Mouse (Mus musculus): Measurements from ENCODE around the gene Ctnna3. TPM values are rescaled to one million over a fixed set of nuclear protein-coding genes. Genes with fewer than 3 reads are reported as not detected.
"Not testable (repeated sequence)": the region's sequence is repeated elsewhere in the genome, so short reads cannot be mapped to it uniquely, and the experiment has no call there.

The Ctnna3 gene
- total and polyA plus RNA-seq, 3 experiments: 0.37 to 0.83 TPM; not detected in 1

GRCm38 (mm10) chr10:64223023-64223422 is 793.1 kb downstream of the Ctnna3 start:
- DNase-seq: no peak

GRCm38 (mm10) chr10:64224007-64224406 is 794.1 kb downstream of the Ctnna3 start:
- DNase-seq: no peak

GRCm38 (mm10) chr10:64224424-64224823 is 794.5 kb downstream of the Ctnna3 start:
- no peak for DNase-seq

DNA sequence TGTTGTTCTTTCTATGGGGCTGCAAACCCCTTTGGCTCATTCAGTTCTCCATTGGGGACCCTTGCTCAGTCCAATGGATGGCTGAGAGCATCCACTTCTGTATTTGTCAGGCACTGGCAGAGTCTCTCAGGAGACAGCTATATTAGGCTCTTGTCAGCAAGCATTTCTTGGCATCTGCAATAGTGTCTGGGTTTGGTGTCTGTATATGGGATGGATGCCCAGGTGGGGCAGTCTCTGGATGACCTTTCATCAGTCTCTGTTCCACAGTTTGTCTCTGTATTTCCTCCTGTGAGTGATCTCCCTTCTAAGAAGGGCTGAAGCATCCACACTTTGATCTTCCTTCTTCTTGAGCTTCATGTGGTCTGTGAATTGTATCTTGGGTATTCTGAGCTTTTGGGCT is 795.9 kb downstream of the Ctnna3 start:
- not testable (repeated sequence) for DNase-seq

- no peak for DNase-seq
Measured at GRCm38 (mm10) chr10:64243421-64243820, 813.5 kb downstream of the Ctnna3 start.

DNA sequence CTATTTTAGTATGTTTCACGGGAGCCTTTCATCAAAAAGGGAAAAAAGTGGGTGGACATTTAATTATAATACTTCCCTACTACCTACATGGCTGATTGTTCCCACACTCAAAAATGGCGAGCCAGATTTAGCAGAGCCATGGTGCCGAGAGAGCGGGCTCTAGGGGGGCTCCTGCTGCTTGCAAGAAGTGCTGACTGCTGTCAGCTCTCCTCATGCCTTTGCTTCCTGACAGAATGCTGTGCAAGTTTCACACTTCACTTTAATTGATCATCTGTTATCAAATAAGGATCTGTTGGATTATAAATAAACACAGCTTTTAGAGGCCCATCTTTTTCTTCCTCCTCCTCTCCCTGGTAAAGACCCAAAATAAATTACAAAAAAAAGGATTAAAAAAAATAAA is 838.3 kb downstream of the Ctnna3 start:
- DNase-seq: no peak

DNA sequence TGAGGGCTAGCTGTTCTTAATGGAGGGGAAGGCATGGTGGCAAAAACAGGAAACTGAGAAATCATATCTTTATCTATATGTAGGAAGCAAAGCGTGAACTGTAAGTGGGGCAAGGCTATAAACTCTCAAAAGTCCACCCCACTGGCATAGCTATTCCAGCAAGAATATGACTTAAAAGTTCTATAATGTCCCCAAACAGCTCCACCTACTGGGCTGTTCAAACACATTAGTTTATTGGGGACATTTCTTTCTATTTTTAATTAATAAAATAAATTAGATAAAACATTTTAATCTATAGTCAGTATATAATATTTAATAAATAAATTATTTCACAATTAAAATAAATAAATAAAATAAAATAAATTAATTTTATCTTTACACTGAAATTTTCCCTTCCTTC is 845.2 kb downstream of the Ctnna3 start:
- DNase-seq: no peak

DNA sequence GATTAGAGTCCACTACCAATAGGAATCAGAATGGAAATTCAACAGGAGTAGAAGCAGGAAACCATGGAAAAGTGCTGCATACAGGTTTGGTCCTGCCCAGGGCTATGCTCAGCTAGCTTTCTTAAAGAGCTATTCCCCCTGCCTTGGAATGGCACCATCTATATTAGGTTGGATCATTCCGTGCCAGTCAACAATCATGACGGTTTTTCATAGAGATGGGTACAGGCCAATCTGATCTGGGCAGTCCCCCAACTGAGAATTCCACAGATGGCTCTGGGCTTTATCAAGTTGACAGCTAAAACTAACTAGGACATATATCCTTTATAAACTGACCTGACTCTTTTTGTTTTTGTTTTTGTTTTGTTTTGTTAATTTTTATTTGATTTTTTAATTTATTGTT is 848.9 kb downstream of the Ctnna3 start:
- no peak for DNase-seq

- no peak for DNase-seq
Measured at GRCm38 (mm10) chr10:64305802-64306201, 875.9 kb downstream of the Ctnna3 start.

GRCm38 (mm10) chr10:64311622-64312292 is 881.9 kb downstream of the Ctnna3 start:
- no peak for DNase-seq

GRCm38 (mm10) chr10:64320332-64320731 is 890.4 kb downstream of the Ctnna3 start:
- no peak for DNase-seq

DNA sequence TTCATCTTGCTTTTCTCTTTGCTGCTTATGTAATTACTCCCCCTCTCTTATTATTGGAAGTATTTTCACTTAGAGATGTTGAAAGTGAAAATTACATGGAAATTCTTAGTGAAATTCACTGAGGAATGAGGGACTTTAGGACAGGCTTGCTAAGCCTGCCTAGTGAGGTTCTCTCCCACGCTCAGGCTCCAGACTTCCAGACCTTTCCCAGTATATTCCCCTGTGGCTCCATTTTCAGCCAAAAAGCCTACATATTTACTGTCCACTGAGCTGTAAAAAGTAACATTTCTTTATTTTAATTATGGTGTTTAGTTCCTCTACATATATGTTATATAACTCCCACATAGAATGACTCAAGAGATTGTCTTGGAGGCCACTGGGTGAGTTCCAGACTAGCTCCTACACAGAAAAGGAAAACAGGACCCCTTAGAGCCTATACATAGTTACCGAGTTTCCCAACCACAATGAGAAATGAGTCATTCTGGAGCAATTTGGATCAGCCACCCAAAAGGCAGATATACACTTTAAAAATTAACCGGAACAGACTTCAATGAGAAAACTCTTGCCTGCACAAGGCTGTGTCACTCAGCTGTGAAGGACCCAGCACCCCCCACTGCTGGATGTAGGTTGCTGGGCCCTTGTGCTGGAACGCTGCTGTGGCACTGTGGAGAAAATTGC is 912.9 kb downstream of the Ctnna3 start:
- DNase-seq: no peak

GRCm38 (mm10) chr10:64373288-64373687 is 943.4 kb downstream of the Ctnna3 start:
- DNase-seq: peak; percentile 18

DNA sequence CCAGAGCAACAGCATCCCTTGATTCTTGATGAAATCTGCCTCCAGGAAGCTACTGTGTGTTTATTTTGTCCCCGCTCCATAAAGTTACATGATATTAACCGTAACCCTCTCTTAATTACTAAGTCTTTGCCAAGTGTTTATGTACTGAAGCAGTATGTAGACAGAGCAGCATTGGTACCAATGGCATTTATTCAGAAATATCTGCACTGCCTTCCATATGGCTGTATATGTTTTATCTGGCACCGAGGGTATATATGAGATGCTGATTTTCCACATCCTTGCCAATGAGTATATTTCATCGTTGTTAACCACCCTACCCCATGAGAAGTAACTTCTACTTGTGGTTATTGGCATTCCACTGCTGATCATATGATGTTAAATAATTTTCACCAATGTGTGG is 947.9 kb downstream of the Ctnna3 start:
- DNase-seq: no peak

- no peak for DNase-seq
Measured at GRCm38 (mm10) chr10:64396579-64396978, 966.7 kb downstream of the Ctnna3 start.

- DNase-seq: not testable (repeated sequence)
Measured at GRCm38 (mm10) chr10:64418396-64418795, 988.5 kb downstream of the Ctnna3 start.

GRCm38 (mm10) chr10:64438736-64439135 is 1008.8 kb downstream of the Ctnna3 start:
- no peak for DNase-seq

- no peak for DNase-seq
Measured at GRCm38 (mm10) chr10:64448624-64449023, 1018.7 kb downstream of the Ctnna3 start.

- DNase-seq: no peak
Measured at GRCm38 (mm10) chr10:64483281-64483680, 1053.4 kb downstream of the Ctnna3 start.

GRCm38 (mm10) chr10:64489471-64489870 is 1059.6 kb downstream of the Ctnna3 start:
- no peak for DNase-seq

- no peak for DNase-seq
Measured at GRCm38 (mm10) chr10:64543647-64544046, 1113.7 kb downstream of the Ctnna3 start.

GRCm38 (mm10) chr10:64544389-64544788 is 1114.5 kb downstream of the Ctnna3 start:
- DNase-seq: no peak

- DNase-seq: no peak
Measured at GRCm38 (mm10) chr10:64571311-64571710, 1141.4 kb downstream of the Ctnna3 start.

DNA sequence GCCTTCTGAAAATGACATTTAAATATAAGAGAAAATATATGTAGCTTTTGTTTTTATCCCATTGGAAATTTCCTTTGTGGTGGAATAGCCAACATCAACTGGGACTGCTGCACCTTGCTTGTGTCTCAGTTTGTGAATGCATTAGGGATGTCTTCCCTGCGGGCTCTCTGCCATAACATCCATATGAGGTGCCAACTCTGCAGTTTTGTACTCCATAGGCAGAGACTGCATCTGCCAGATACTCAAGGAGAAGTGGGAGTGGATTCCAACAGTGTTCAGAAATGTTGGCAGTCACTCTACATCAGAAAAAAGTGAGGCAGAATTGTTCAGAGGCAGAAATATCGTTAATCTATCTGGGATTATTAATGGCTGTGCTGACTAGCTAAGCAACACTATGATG is 1158.2 kb downstream of the Ctnna3 start:
- DNase-seq: no peak

All from adrenal gland, adult 2 months (tissue).